Mouse (Mus musculus): ENCODE measurements at regions not wholly inside any gene's neighbourhood (a gene's known extent, or its start where the extent isn't known, plus 50 kb on each side); places are given as distances from the start of the nearest gene placed in this dataset.

GRCm38 (mm10) chr13:102393662-102393970 is 299.7 kb upstream of the Cd180 start:
- DNase-seq = peak; percentile 8 to 9

GRCm38 (mm10) chr13:102394057-102394456 is 299.3 kb upstream of the Cd180 start:
- DNase-seq = peak; percentile 11 to 35

DNA sequence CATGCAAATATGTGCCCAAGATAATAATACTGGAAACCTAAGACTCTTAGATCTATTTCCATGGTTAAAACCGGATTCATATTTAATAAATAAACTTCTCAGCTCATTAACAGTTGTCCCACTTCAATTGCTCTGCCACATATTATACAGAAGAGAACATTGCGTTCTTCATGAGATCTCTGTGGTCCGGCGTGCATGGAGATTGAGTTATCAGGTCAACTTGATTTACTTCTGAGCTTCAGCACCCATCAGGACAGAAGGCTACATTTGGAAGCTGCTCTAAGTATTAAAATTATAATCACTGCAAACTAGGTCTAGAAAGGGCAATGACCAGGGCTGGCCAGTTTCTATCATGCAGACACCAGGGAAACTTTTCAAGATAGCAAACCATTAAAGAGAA is 295.9 kb upstream of the Cd180 start:
- DNase-seq = no peak

DNA sequence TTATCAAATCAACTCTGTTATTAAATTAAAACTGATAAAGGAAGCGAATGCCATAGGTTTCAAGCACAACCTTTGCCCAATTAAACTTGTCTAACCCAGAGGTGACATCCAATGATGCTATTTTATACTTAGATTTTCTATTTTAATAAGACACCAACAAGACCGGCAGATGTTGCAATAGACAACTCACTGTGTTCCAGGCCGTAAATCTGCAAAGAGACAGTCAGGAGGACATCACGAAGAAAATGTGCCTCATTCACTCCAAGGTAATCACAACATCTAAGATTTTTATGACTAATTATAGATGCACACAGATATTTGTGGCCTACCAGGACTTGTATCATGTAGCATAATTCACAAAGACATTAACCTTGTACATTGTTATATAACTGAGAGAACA is 281.5 kb upstream of the Cd180 start:
- DNase-seq = no peak

- peak in 1 of 2 experiments; percentile 14 for DNase-seq
Measured at GRCm38 (mm10) chr13:102434372-102434954, 258.9 kb upstream of the Cd180 start.

DNA sequence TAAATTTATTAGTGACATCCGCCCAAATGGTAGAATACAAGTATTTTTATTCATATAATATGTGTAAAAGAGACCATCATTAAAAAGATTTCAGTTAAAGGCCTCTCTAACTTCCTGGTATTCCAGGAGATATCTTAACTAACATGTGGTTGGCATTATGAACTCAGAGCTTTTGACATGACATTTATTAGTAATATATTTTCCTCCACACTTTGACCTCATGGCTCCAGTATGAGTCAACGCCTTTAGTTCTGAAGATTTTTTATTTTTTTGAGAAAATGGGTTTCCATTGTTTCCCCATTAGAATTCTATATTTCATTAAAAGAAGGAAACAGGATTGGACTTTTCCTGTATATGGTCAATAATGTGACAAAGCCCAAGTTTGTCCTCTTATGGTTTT is 250.7 kb upstream of the Cd180 start:
- no peak for DNase-seq

DNA sequence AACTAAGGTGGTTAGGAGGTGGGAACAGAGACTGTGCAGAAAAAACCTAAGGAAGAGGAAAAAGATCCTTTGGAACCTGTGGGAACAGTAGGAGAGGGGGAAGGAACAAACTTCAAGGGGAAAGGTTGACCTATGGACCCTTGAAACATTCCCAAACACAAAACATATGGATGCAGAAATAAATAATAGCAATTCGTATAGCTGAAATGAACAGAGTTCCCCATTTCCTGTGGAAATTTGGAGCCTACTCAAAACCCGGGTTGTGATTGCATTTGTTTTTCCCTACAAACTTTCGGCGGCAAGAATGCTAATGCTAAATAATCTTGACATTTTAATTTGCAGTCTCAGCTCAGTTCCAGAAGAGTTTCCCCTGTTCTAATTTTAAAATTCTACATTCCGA is 246.0 kb upstream of the Cd180 start:
- peak in 1 of 2 experiments; percentile 9 for DNase-seq

GRCm38 (mm10) chr13:102449416-102450121 is 243.8 kb upstream of the Cd180 start:
- no peak for DNase-seq

GRCm38 (mm10) chr13:102451176-102451575 is 242.2 kb upstream of the Cd180 start:
- DNase-seq = no peak

DNA sequence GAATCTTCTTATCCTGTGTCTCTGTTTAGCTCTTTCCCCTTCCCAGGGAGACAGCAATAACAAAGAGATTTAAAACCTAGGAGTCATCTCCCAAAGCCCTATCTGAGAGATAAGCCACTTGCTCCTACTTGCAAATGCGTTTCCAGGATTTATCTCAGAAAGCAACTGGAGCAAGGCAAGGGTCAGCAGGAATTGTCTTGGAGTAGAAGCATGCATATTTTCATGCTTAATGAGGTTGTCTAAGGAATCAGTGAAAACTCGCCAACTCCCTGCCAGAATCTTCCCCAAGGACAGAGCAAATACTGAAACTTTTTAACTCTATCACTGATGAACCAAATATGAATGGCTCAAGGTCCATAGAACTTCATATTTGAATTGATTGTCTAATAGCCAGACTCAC is 234.6 kb upstream of the Cd180 start:
- peak; percentile 19 to 51 for DNase-seq

GRCm38 (mm10) chr13:102463993-102464392 is 229.4 kb upstream of the Cd180 start:
- no peak for DNase-seq

DNA sequence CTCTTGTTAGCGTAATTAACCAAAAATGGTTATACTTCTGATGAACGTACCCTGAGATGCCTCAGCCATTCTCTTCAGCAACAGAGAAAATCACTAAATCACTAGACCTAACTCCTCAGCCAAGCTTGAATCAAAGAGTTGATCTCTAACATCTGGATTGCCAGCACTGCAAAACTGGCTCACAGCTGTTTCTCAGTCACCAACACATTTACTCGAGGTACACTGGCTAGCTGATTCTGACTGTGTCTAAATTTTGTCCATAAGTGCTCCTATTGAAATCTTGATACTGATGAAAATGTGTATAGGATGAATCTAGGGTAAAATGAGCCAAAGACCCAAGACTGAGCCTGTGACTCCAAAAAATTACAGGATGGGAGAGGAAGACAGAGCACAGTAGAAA is 211.5 kb upstream of the Cd180 start:
- DNase-seq = no peak

- DNase-seq = no peak
Measured at GRCm38 (mm10) chr13:102482451-102482850, 210.9 kb upstream of the Cd180 start.

GRCm38 (mm10) chr13:102487416-102488097 is 205.8 kb upstream of the Cd180 start:
- no peak for DNase-seq

GRCm38 (mm10) chr13:102491370-102491769 is 202.0 kb upstream of the Cd180 start:
- DNase-seq = peak; percentile 41 to 48

DNA sequence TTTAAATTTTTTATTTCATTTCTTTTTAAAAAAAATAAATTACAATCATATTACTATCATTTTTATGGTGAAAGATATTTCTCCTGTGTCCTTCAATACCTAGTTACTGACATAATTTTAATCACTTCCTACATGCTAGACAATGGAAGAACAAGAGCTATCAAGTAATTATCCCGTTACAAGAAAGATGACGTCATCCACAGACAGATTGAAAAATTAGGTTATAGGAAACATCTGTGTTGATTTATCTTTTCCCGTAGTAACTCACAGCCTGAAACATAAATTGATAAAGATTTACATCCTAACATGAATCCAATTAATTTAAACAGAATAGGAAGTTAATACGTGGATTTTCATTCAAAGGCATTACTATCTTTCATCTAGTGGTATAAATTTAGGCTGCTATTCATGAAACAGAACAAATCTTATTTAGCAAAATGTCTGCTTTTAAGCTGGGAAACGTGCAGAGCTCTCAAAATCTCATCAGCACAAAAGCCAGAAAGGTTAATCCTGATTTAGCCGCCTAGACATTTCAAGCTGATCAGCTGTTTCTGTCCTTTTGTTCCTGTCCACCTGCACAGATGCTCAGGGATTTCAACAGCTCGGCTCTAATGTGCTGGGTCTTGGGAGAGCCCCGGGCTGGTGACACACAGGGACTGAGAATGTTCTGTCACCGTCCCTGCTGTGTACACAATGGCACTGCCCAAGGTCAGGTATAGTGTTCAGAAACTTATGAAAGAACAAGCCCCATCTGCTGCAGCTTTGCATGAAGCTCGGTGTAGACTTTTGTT is 189.0 kb upstream of the Cd180 start:
- no peak for DNase-seq

GRCm38 (mm10) chr13:102507226-102507625 is 186.1 kb upstream of the Cd180 start:
- DNase-seq = no peak

DNA sequence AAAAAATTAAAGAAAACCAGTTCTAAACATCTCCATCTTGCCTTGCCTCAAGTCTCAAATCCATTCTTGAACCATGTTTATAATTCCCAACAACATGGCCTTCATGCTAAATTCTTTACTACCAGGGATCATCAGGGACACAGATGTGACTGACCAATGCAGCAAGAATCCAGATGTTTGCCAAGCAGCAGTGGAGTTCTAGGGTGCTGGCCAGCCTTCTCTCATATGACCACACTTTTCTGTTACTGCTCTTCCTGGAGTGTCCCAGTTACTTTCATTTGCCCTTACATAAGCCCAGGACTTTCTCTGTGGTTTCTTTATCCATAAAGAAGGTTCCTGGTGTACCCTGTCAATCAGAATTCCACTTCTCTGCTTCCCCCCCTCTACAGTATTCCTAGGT is 185.4 kb upstream of the Cd180 start:
- no peak for DNase-seq

GRCm38 (mm10) chr13:102510733-102511279 is 182.6 kb upstream of the Cd180 start:
- no peak for DNase-seq

- DNase-seq = no peak
Measured at GRCm38 (mm10) chr13:102518169-102518882, 175.0 kb upstream of the Cd180 start.

DNA sequence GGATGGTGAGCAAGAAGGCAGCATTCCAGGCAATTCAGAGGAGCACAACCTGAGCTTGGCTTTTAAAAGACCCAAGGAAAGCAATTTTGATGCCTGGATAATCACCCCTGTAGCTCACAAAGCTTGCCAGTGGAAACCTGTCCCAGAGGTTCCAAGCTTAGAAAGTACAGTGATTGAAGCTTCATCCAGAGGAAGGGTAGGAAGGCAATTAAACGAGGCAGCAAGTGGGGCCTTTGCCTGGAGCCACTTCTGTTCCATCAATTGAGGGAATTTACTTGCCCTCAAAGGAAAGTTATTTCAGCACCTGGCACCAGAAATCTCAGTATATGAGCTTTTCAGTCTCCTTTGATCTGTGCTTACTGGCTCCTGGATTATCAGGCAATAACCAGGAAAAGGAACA is 171.9 kb upstream of the Cd180 start:
- no peak for DNase-seq

GRCm38 (mm10) chr13:102522080-102522479 is 171.3 kb upstream of the Cd180 start:
- no peak for DNase-seq

Data from kidney, postnatal 4 days (tissue).